Mouse (Mus musculus) naive thymus-derived CD4-positive, alpha-beta T cell, adult 2 months (primary cell): ENCODE results near the gene Wasl.

Source experiments
- DNase-seq: peaks from one replicate; pipeline ENCODE4 v3.0.0-alpha.2; 2011; ENCODE audit warnings: low read depth

Gene Wasl

DNA sequence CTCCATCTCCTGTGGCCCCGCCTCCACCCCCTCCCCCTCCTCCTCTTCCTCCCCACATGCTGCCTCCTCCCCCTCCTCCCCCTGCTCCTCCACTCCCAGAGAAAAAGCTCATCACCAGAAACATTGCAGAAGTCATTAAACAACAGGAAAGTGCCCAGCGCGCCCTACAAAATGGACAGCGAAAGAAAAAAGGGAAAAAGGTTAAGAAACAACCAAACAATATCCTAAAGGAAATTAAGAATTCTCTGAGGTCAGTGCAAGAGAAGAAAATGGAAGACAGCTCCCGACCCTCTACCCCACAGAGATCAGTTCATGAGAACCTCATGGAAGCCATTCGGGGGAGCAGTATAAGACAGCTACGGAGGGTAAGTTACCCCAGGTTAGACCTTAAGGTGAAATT lies 60.5 kb downstream of the Wasl start:
- DNase-seq: no peak

DNA sequence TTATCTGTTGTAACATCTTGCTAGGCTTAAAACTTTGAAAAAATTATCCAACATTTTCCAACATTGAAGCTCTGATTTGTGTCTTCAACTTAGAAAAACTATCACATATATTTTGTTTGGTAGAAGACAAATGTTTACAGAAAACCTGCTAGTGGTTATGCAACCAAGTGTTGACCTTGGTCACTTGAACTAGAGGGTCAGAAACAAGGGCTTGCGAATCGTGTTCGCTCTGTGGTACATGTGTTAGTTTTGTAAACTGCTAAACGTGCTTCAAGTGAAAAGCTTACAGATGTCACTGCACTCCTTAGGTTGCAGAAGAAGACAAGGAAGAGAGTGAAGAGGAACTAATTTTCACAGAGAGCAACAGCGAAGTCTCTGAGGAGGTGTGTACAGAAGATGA lies 61.8 kb downstream of the Wasl start:
- DNase-seq: no peak

DNA sequence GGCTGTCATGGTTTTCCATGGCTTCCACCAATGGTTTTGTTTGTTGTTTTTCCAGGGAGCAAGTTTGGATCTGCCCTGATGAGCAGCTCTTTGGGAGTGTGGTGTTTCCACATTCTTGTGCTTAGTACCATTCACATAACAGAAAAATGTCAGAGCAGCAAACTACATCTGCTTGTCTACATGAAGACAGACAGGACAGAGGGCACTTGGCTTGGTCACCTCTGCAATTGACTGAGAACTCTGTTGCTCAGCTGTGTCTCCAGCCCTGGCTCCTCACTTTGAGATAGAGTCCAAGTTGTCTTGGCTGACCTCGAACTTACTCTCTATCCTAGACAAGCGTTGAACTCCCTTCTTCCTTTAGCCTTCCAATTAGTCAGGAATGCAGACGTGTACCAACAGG lies 62.5 kb downstream of the Wasl start:
- DNase-seq: no peak

DNA sequence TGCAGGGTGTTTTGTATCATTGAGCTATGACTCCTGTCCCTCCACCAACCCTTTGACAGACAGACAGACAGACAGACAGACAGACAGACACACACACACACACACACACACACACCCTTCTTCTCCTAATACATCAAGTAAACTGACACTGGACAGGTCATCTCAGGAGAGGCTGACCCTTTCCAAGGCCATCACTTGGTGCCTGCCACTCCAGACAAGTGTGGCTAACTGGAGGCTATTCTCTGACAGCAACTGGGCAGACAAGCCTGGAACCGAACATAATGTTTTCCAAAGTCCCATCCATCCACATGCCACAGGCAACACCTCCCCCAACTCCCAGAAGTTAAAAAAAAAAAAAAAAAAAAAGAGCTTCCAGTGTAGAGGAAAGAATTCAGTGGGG lies 63.1 kb downstream of the Wasl start:
- no peak for DNase-seq

DNA sequence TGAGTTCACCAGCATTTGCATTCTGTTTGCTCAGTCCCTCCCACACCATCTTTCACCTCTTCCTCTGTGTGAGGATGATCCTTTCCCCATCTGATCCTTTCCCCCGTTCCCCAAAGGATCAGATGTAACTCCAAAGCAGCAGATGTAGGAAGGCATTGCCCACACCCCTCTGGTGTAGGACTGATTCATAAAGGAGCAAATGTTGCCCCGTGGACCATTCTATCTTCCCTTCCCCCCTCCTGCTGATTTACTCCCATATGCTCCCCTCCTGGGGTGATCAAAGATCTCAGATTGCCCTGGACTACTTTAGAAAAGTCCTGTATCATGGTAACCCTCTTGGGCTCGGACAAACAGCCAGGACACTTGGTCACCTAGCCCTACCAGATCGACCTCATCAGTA lies 64.1 kb downstream of the Wasl start:
- DNase-seq: no peak

DNA sequence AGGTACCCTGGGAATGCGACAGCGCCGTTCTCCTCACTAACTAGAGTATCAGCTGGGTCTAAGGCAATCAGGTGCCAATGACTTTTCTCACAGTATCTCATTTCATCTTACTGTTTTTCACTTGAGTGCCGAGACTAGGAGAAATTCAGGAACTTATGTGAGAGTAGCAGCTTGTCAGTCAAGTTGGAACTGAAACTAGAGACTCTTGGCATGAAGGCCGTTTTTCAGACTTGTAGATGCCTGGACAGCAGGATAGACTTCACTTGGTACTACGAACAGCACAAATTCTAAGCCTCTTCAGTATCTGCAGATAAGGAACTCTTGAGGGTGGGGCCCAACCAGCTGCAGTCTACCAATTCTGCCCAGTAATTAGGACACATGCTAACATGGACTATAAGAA lies 64.7 kb downstream of the Wasl start:
- DNase-seq: no peak

DNA sequence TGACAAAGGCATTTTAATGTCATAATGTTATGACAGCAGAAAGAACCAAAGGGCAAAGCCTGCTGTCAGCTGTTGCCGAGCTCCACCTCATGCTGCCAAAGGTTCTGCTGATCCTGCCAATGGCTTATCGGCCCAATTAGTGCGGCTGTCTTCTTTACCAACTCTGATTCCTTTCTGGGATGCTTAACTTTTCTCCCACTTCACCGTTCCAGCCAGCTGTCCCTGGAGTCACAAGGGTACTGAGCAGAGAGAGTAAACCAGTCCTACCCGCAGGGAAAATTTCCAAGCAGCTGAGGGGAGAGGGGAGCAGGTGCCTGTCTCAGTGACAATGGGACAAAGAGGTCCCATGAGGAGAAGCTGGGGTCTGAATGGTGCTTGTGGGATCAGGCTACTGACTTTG lies 65.2 kb downstream of the Wasl start:
- no peak for DNase-seq

DNA sequence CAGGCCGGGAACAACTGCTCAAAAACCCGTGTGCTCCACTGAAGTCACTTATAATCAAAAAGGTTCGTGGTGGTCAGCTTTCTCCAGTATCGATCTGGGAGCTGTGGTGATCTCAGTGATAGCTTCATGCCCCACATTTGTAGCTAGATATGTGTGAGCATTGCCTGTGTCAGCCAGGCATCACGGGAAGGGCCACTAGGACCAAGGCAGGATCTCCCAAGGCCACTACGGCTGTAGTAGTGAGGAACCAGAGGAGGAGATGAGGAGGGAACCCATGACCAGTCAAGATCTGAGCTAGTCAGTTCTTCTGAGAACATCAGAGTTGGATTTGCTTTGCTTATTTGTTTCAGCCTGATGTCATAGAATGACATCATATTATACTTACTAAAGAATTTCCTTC lies 65.6 kb downstream of the Wasl start:
- DNase-seq: no peak

DNA sequence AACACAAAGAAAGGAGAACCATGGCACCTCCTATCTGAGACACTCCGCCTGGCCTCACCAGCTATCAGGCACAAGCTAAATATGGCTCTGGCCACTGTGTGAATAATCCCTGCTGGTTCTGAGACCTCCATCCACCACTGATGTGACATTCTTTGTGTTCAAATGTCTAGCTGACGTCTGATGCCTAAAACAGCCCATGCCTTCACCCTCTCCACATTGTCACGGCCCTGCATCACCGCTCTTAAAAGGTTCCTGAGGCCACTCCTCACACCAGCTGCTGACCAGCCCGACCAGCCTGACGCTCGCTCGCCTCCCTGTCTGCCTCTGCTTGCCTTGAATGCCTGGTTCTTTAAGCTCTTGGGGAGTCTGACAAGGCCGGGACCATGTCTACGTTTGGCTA lies 67.3 kb downstream of the Wasl start, which contains the start of gene Lmod2:
Gene Lmod2 (plus strand): TSS at position 263 of the 400 bp plus-strand sequence.
- DNase-seq: no peak

DNA sequence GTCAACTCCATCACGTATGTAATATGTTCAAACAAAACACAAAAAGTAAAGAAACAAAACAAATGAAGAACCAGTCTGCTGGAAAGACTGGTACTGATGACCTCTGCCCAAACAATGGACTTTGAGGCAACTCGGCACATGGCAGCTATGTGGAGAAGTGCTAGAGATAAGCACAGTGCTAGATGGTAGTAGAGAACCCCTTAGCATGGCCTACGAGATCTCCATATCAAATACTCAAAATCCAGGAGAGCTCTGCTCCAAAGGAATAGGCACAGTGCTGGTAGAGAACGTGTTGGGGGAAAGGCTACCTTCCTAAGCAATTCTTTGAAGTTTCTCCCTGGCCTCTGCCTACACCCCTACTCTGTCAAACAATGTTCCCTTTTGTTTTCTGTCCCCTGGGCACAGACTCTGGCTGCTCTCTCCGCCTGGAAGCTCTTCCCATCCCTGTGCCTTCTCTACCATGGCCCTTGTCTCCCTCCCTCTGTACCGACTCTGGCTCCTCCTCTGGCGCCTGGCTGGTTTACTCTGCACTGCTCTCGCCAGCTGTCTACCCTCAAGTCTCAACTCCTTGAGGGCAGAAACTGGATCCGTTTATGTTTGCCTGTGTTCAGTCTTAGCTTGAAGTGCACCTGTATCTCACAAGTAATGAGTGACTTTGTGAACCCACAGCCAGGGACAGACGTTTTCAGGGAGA lies 73.1 kb downstream of the Wasl start:
- no peak for DNase-seq

DNA sequence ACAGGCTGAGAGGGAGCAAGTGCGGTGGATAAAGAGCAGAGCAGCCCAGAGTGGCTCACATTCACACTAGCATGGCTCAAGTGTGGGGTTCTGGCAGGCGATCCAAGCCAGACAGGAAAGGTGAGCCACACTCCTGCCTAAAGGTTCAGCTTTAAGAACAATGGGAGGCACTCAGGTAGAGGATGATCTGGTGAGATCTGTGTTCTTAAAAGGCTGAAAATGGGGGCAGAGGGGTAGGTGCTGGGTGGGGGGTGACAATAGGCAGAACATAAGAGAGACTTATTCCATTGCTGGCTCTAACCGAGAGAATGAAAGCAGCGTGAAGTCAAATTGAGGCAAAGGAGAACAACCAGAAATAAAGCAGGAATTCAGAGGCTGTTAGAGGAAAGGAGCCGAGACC lies 74.5 kb downstream of the Wasl start:
- DNase-seq: no peak

DNA sequence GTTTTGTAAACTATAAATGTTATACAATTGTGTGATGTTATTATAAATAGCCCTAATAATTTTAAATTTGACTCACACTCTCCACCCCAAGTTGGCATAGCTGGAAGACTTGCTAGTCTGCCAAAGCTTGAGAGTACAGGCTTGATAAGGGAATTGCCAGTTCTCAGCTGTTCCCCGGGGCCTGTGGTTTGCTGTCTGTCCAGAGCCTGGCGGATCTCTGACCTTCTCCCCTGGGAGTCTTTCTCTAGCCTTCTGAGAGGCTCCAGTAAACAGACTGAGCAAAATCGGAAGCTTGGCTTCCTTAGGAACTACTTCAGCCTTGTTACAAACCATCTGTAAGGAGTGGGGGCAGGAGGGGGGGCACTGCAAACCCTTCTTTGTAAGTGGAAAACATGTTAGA lies 77.9 kb downstream of the Wasl start:
- DNase-seq: no peak

DNA sequence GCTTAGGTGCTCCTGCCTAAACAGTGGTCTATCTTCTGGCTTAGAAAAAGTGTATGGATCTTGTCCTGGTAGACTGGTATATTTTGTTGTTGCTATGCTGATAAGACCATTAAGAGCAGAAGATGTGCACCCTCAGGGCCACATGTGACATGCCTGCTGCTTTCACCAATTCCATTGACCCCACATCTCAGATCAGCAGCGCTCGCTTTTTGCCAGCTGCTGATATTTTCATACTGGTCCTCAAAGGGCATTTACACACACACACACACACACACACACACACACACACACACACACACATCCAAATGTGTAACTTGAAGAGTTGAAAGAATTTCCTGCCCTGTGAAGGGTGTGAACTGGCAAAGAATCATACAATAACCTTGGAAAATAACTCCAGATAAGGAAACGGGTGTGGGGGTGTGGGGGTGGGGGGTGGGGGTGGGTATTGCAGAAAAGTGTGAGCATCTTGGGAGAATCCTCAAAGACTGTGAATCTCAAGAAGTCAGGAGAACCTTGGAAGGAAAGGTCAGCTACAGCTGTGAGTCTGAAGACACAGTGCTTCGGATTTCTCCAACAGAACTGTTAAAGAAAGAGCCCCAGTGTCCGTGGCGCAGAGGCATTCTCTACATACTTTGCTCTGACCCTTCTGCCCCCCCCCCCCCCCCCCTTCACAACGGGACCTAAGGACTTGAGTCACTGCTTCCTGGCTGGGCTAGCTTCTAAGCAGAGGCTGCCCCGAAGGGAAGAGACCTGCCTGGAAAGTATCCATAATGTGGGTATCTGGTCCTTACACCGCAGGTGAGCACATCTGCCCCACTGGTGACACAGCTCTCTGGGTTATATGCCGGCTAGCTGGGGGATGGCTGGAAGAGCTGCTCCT lies 79.1 kb downstream of the Wasl start:
- DNase-seq: no peak

DNA sequence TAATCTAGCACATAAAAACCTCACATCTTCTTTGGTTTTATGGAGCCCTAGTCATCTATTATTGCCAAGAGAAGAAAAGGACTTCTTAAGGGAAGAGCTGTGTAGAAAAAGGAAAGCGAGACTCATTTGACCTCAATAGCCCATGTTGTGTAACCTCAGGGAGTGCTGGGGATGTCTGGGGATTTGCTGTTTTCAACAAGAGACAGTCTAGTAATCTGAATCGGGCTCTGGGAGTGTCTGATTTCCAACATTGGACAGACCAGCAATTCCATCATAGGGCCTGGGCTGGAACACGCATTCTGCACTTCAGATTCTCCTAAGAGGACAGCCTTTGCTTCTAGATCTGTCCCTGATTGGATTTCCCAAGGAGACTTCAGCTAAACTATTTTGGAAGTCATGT lies 81.4 kb downstream of the Wasl start:
- DNase-seq: no peak

DNA sequence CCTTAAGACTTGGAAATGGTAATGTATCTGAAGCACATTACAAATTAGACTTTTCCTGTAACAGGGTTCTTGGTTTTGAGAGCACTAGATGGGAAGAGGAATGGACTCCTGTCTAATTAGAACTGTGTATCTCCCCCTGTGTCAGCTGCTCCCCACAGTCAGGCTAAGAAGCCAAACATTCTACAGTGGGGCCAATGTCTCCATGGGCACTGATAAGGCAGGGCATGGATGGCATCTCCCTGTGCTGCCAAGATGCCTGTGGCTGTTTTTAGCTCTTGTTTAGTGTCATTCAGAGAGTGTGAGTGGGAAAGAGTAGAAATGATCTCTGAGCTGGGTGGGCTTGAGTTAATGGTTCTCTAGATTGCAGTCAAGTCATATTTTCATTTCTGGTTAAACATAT lies 91.5 kb downstream of the Wasl start:
- no peak for DNase-seq

DNA sequence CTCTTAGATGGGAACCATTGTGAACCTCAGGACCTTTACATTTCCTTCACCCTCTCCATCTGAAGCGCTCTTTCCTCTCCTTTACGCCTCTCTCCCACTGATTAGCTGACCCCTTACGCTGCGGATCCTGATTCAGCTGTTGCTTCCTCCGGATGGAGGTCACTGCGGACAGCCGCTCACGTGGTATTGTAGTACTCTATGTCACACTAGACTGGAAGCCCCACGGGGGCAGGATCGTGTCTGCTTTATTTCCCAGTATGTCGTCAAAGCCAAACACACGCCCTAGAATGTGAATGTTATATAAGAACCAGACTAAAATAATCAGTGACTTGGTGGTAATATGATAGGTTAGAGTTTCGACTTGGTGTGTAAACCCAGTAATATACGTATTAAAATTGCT lies 92.4 kb downstream of the Wasl start:
- DNase-seq: no peak

DNA sequence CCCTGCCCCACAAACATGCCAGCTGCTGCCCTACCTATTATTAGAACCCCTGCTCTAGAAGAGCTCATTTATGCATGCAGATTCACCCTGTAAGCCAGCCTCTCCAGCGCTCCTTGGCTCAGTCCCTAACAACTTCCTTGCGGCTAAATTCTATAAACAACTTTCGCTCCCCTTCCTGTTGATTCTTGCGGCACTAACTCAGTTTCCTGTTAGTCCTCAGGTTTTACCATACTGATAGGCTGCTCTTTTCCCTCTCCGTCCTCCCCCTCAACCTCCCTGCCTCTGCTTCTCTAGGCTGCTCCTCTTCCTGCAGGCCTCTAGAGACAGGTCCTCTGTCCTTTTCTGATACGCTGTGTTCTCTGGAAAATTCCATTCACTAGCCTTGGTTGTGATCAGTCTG lies 93.7 kb downstream of the Wasl start:
- no peak for DNase-seq

DNA sequence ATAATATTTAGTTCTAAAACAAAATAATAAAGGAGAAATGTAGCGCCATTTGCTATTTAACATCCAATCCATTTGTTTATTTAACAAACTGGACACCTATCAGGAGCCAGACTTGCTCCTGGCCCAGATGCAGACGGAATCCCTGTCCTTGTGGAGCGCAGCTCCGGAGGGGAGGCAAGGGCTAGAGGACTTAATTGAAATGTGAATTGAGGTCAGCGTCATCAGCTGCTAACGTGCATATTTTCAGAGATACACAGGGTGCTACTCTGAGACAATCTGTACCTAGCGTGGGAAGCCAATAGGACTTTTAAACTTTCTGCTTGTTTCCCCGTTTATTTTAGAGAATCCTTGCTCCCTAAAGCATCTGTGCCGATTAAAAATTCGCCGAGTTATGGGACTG lies 94.5 kb downstream of the Wasl start:
- no peak for DNase-seq

DNA sequence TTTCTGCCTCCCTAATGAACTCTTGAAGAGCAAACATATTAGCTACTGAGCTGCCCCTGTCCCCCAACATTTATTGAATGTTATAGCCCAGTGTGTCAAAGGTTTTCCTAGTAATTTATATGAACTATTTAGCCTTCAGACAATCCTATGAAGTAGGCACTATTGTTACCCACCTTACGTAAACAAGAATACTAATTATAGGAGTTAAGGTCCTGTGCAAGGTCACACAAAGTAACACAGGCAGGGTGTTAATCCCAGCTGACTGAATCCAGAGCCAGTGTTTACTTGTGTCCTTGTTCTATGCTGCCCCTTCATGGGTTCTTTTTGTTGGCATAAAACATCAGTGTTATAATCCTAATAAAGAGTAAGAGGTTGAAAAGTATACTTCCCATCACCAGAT lies 95.1 kb downstream of the Wasl start:
- no peak for DNase-seq

DNA sequence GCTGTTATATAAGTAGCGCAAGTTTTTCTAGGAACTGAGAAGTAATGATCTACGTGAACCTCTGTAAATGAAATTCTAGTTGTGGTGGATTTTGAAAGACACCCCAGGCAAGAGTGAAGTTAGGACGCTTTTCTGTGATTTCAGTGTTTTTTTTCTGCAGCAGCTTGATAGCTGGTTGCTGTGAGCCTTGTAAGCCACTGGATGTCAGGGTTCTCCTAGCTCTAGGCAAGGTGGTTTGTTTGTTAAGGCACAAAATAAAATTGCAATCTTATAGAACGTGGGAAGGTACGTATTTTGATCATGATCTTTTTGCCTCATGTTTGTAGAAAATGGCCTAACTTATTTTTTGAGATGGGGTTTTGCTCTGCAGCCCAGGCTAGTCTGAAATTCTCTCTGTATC lies 95.8 kb downstream of the Wasl start:
- no peak for DNase-seq

DNA sequence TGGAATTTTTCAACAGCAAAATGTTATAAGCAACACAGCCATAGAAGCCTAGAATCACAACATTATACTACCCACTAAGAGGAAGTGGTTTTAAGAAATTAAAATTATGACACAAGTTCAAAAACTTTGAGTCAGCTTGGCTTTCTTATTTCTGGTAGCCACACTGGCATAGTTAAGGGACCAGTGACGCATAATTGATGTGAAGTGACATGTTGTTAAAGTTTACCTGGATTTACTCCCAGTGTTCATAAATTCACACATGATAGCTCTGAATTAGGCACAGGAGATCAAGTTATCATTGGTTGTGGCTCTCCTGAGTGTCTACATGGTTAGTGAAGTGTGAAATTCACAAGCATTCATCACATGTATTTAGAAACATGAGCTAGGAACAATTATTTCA lies 99.9 kb downstream of the Wasl start:
- no peak for DNase-seq

DNA sequence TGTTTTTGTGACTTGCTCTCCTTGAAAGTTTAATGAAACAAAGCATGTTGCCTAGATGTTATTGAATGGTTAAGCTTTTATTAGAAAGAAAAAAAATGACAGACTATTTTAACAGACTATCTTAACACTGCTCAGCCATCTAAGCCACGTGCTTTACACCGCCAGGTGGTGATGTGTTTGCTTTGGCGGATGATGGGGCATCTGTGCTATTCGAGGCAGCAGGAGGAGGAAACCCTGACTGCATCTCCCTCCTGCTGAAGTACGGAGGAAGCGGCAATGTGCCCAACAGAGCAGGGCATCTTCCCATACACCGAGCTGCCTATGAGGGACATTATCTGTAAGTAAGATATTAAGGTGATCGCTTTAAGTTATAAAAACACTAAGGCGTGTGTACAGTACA lies 100.7 kb downstream of the Wasl start:
- no peak for DNase-seq
